Mouse (Mus musculus) liver, embryonic 13.5 days (tissue): Measurements from ENCODE around the gene Mrps34. TPM values are rescaled to one million over a fixed set of nuclear protein-coding genes. Genes with fewer than 3 reads are reported as not detected.
A peak's percentile ranks its signal among the peaks of the same experiment; 100 is the strongest.

Experiments
- ATAC-seq: fragments of 200-750 bp; cut with Nextera tagmentation; 2 replicates; pipeline ENCODE4 v1.8.0; 2017; ENCODE audit warnings: low read depth, mild to moderate bottlenecking, moderate number of reproducible peaks, moderate library complexity
- DNase-seq: peaks from one replicate; pipeline ENCODE4 v3.0.0; 2022
- H3K27ac ChIP-seq: fragments of 300-500 bp; sonication (generic); 2 replicates; pipeline ENCODE4 v1.5.1; 2015; ENCODE audit warnings: moderate library complexity, mild to moderate bottlenecking, inconsistent platforms
- H3K27me3 ChIP-seq: fragments of 300-500 bp; sonication (generic); 2 replicates; pipeline ENCODE4 v1.6.1; 2015; ENCODE audit warnings: mild to moderate bottlenecking, inconsistent platforms
- H3K36me3 ChIP-seq: fragments of 300-500 bp; sonication (generic); 2 replicates; pipeline ENCODE4 v1.6.1; 2015; ENCODE audit warnings: mild to moderate bottlenecking, inconsistent platforms
- H3K4me1 ChIP-seq: fragments of 300-500 bp; sonication (generic); replicated peaks from 2 replicates; pipeline ENCODE4 v1.6.1; 2015; ENCODE audit warnings: inconsistent platforms
- H3K4me2 ChIP-seq: fragments of 300-500 bp; sonication (generic); 2 replicates; pipeline ENCODE4 v1.6.1; 2015; ENCODE audit warnings: inconsistent platforms, mild to moderate bottlenecking, moderate library complexity
- H3K4me3 ChIP-seq: fragments of 300-500 bp; sonication (generic); replicated peaks from 2 replicates; pipeline ENCODE4 v1.5.1; 2015; ENCODE audit warnings: mild to moderate bottlenecking, inconsistent platforms
- H3K9ac ChIP-seq: fragments of 300-500 bp; sonication (generic); 2 replicates; pipeline ENCODE4 v1.6.1; 2015; ENCODE audit warnings: mild to moderate bottlenecking, inconsistent platforms
- H3K9me3 ChIP-seq: fragments of 300-500 bp; sonication (generic); replicated peaks from 2 replicates; pipeline ENCODE4 v1.6.1; 2016; ENCODE audit warnings: inconsistent platforms
- WGBS: fragments of 180-500 bp; shearing (Covaris S2); methylation state at CpG from one replicate; pipeline ENCODE4 v1.1.7; 2015; ENCODE audit not compliant: insufficient replicate concordance; 5-methylcytosine and 5-hydroxymethylcytosine counted together
- polyA plus RNA-seq: library from polyadenylated mRNA; unstranded; fragments of >200 nt; fragmentation: Nextera tagmentation; extraction: Ambion mirVana; gene quantifications from 2 replicates; pipeline ENCODE4 v1.2.1, GENCODE M21; 2015

Mrps34 gene
- polyA plus RNA-seq, 1 experiment from 2014 or later: 84.2 TPM

- H3K9me3 ChIP-seq: no peaks in the 10 kb centered on the region
- no peak overlapping the region for H3K4me2 ChIP-seq
- H3K27me3 ChIP-seq: no peaks in the 10 kb centered on the region
- no peak for ATAC-seq
- H3K4me1 ChIP-seq: peaks cover 44% of the 10 kb centered on the region
- WGBS: 45% methylated on average over 7 of the region's 7 CpGs
- H3K27ac ChIP-seq: no peak overlapping the region
- peaks cover 35% of the 10 kb centered on the region for H3K36me3 ChIP-seq
- no peak for DNase-seq
- H3K9ac ChIP-seq: no peak overlapping the region
- no peak overlapping the region for H3K4me3 ChIP-seq
Measured at GRCm38 (mm10) chr17:24881738-24882440, 13.0 kb upstream of the Mrps34 start.

GRCm38 (mm10) chr17:24884391-24884790 is 10.5 kb upstream of the Mrps34 start:
- no peak for DNase-seq
- H3K4me1 ChIP-seq: peaks cover 52% of the 10 kb centered on the region
- no peaks in the 10 kb centered on the region for H3K27me3 ChIP-seq
- peak overlapping the region; percentile 88 for H3K9ac ChIP-seq
- H3K9me3 ChIP-seq: no peaks in the 10 kb centered on the region
- no peak for ATAC-seq
- peak overlapping the region; percentile 95 for H3K4me2 ChIP-seq
- H3K36me3 ChIP-seq: peaks cover 46% of the 10 kb centered on the region
- H3K27ac ChIP-seq: no peak overlapping the region
- peak overlapping the region; percentile 99 for H3K4me3 ChIP-seq
- 72% methylated on average over 6 of the region's 6 CpGs for WGBS

GRCm38 (mm10) chr17:24885356-24886133 is 9.4 kb upstream of the Mrps34 start:
- peaks cover 57% of the 10 kb centered on the region for H3K36me3 ChIP-seq

GRCm38 (mm10) chr17:24886134-24886931 is 8.6 kb upstream of the Mrps34 start, which contains the start of the genes Nubp2 and Spsb3:
Gene Nubp2, minus strand, starts transcription at chr17:24886349.
Gene Spsb3, plus strand, starts transcription at chr17:24886643.
- no peaks in the 10 kb centered on the region for H3K9me3 ChIP-seq
- H3K9ac ChIP-seq: peak within 1 kb of the TSS; percentile 98
- peak within 1 kb of the TSS; percentile 93 for H3K27ac ChIP-seq
- H3K4me2 ChIP-seq: peak within 1 kb of the TSS; percentile 95
- ATAC-seq: peak; percentile 93
- no peaks in the 10 kb centered on the region for H3K27me3 ChIP-seq
- peaks cover 63% of the 10 kb centered on the region for H3K4me1 ChIP-seq
- peak within 1 kb of the TSS; percentile 99 for H3K4me3 ChIP-seq
- DNase-seq: peak; percentile 96
- WGBS: under 1% methylated on average over 69 of the region's 69 CpGs
- H3K36me3 ChIP-seq: peaks cover 65% of the 10 kb centered on the region

More at GRCm38 (mm10) chr17:24885356-24886133, 9.4 kb upstream of the Mrps34 start:
- Histone ChIP-seq H3K27ac (peak overlapping the region; percentile 70), H3K9ac (peak overlapping the region; percentile 88), H3K4me2 (peak overlapping the region; percentile 95), H3K27me3 (no peaks in the 10 kb centered on the region), H3K9me3 (no peaks in the 10 kb centered on the region), H3K4me3 (peak overlapping the region; percentile 99), H3K4me1 (peaks cover 56% of the 10 kb centered on the region)
- 0 out of 2 replicates have a peak, but pooled peaks have one; percentile 0 for ATAC-seq
- WGBS: 16% methylated on average over 22 of the region's 22 CpGs
- DNase-seq: no peak

GRCm38 (mm10) chr17:24886932-24887271 is 8.0 kb upstream of the Mrps34 start:
- WGBS: under 1% methylated on average over 18 of the region's 18 CpGs
- no peak for DNase-seq
- Histone ChIP-seq H3K36me3 (peaks cover 69% of the 10 kb centered on the region), H3K27me3 (no peaks in the 10 kb centered on the region), H3K9ac (peak overlapping the region; percentile 98), H3K27ac (peak overlapping the region; percentile 93), H3K4me3 (peak overlapping the region; percentile 99), H3K4me1 (peaks cover 60% of the 10 kb centered on the region), H3K4me2 (peak overlapping the region; percentile 93), H3K9me3 (no peaks in the 10 kb centered on the region)
- peak; percentile 44 for ATAC-seq

GRCm38 (mm10) chr17:24887291-24888080 is 7.4 kb upstream of the Mrps34 start:
- Histone ChIP-seq H3K9me3 (no peaks in the 10 kb centered on the region), H3K4me2 (peak overlapping the region; percentile 93), H3K4me1 (peaks cover 58% of the 10 kb centered on the region), H3K4me3 (peak overlapping the region; percentile 99), H3K27me3 (no peaks in the 10 kb centered on the region), H3K36me3 (peaks cover 69% of the 10 kb centered on the region), H3K27ac (peak overlapping the region; percentile 93), H3K9ac (peak overlapping the region; percentile 98)
- DNase-seq (no peak), ATAC-seq (no peak)
- 57% methylated on average over 18 of the region's 18 CpGs for WGBS

- Histone ChIP-seq H3K9ac (peak overlapping the region; percentile 98; the same call in 1 of the 2 replicates), H3K4me1 (peaks cover 64% of the 10 kb centered on the region), H3K27me3 (no peaks in the 10 kb centered on the region), H3K27ac (peak overlapping the region; percentile 93), H3K4me2 (peak overlapping the region; percentile 93), H3K9me3 (no peaks in the 10 kb centered on the region), H3K36me3 (peaks cover 69% of the 10 kb centered on the region), H3K4me3 (peak overlapping the region; percentile 99)
- WGBS: 75% methylated on average over 3 of the region's 3 CpGs
- ATAC-seq (no peak), DNase-seq (no peak)
Measured at GRCm38 (mm10) chr17:24888862-24889261, 6.1 kb upstream of the Mrps34 start.

GRCm38 (mm10) chr17:24890151-24891092 is 4.5 kb upstream of the Mrps34 start:
- no peaks in the 10 kb centered on the region for H3K9me3 ChIP-seq
- DNase-seq (no peak), ATAC-seq (no peak)
- H3K27ac ChIP-seq: peak overlapping the region; percentile 40
- 0 out of 2 replicates have a peak overlapping the region, but pooled peaks have one; percentile 31 for H3K9ac ChIP-seq
- H3K4me3 ChIP-seq: no peak overlapping the region
- H3K36me3 ChIP-seq: peaks cover 57% of the 10 kb centered on the region
- H3K27me3 ChIP-seq: no peaks in the 10 kb centered on the region
- WGBS: 85% methylated on average over 19 of the region's 19 CpGs
- no peak overlapping the region for H3K4me2 ChIP-seq
- peaks cover 57% of the 10 kb centered on the region for H3K4me1 ChIP-seq

GRCm38 (mm10) chr17:24891321-24891720 is 3.6 kb upstream of the Mrps34 start:
- DNase-seq (no peak), ATAC-seq (no peak)
- peaks cover 62% of the 10 kb centered on the region for H3K4me1 ChIP-seq
- no peaks in the 10 kb centered on the region for H3K9me3 ChIP-seq
- H3K9ac ChIP-seq: no peak overlapping the region
- H3K27ac ChIP-seq: peak overlapping the region; percentile 48; the same call in 1 of the 2 replicates
- no peak overlapping the region for H3K4me3 ChIP-seq
- H3K4me2 ChIP-seq: no peak overlapping the region
- H3K27me3 ChIP-seq: no peaks in the 10 kb centered on the region
- peaks cover 57% of the 10 kb centered on the region for H3K36me3 ChIP-seq
- WGBS: 87% methylated on average over 13 of the region's 13 CpGs
